Mouse (Mus musculus) CH12.LX (cell line): ENCODE measurements around the gene Pde6b. TPM values are rescaled to one million over a fixed set of nuclear protein-coding genes. Genes with fewer than 3 reads are reported as not detected.

Source experiments
- DNase-seq: peaks from one replicate; pipeline ENCODE4 v3.0.0-alpha.2; 2013; ENCODE audit errors: extremely low read depth
- H3K27ac ChIP-seq: 2 replicates; pipeline ENCODE4 v1.5.1; 2012; ENCODE audit warnings: low read depth, mild to moderate bottlenecking, control low read depth, moderate library complexity; ENCODE audit not compliant: insufficient read depth
- H3K27me3 ChIP-seq: replicated peaks from 2 replicates; pipeline ENCODE3; 2012; ENCODE audit warnings: inconsistent platforms
- H3K36me3 ChIP-seq, 2 experiments: replicated peaks in 1 of 2; 2 replicates each; pipeline versions ENCODE3 to v1.6.1; 2012; ENCODE audit warnings: inconsistent platforms in 1 of 2, low read length in 1 of 2, mild to moderate bottlenecking in 1 of 2, mixed read lengths in 1 of 2, moderate library complexity in 1 of 2; ENCODE audit not compliant: control insufficient read depth in 1 of 2, insufficient read depth in 1 of 2
- H3K4me1 ChIP-seq, 2 experiments: 2 replicates each; pipeline ENCODE4 v1.6.1; 2012; ENCODE audit warnings: inconsistent platforms in 1 of 2, moderate library complexity in 1 of 2; ENCODE audit not compliant: insufficient read depth in 2 of 2, control insufficient read depth in 1 of 2
- H3K4me2 ChIP-seq: 2 replicates; pipeline ENCODE4 v1.6.1; 2012; ENCODE audit warnings: low read depth, mild to moderate bottlenecking, control low read depth; ENCODE audit not compliant: poor library complexity, insufficient read depth, severe bottlenecking
- H3K4me3 ChIP-seq, 3 experiments: fragments of 150-350 bp in 1 of 3; sonication (generic) in 1 of 3; replicated peaks in 1 of 3; 2 replicates each; pipeline versions ENCODE3 to v1.5.1; 2011 to 2012; ENCODE audit warnings: low read depth in 2 of 3, low read length in 2 of 3, mild to moderate bottlenecking in 2 of 3, moderate library complexity in 2 of 3, control low read depth in 1 of 3, improper control_type of control experiment in 1 of 3, inconsistent platforms in 1 of 3, mixed read lengths in 1 of 3; ENCODE audit not compliant: poor library complexity in 1 of 3
- H3K79me2 ChIP-seq: replicated peaks from 2 replicates; pipeline ENCODE4 v1.6.1; 2012; ENCODE audit warnings: mild to moderate bottlenecking, moderate library complexity; ENCODE audit not compliant: control insufficient read depth, poor library complexity, insufficient read depth, severe bottlenecking; ENCODE audit errors: extremely low read depth
- H3K9ac ChIP-seq: 2 replicates; pipeline ENCODE4 v1.6.1; 2012; ENCODE audit warnings: low read depth, mild to moderate bottlenecking, control low read depth, moderate library complexity; ENCODE audit not compliant: insufficient read depth
- H3K9me3 ChIP-seq: replicated peaks from 2 replicates; pipeline ENCODE3; 2012; ENCODE audit warnings: low read length, inconsistent platforms, mixed read lengths
- CTCF ChIP-seq, 2 experiments: IDR thresholded peaks in 1 of 2; conservative IDR thresholded peaks in 1 of 2; 2 replicates each; pipeline ENCODE4 v1.5.1; 2011 to 2012; ENCODE audit warnings: low read depth in 2 of 2, low read length in 2 of 2, improper control_type of control experiment in 1 of 2, inconsistent platforms in 1 of 2, mild to moderate bottlenecking in 1 of 2, moderate library complexity in 1 of 2
- E2F4 ChIP-seq: IDR thresholded peaks from 2 replicates; pipeline ENCODE4 v1.6.1; 2011; ENCODE audit warnings: low read depth, low read length, improper control_type of control experiment; ENCODE audit not compliant: insufficient replicate concordance
- ELF1 ChIP-seq: IDR thresholded peaks from 2 replicates; pipeline ENCODE4 v1.6.1; 2014; ENCODE audit warnings: low read depth, mild to moderate bottlenecking, inconsistent platforms, low read length, improper control_type of control experiment
- EP300 ChIP-seq: IDR thresholded peaks from 2 replicates; pipeline ENCODE4 v1.6.1; 2011; ENCODE audit warnings: low read length, improper control_type of control experiment
- ETS1 ChIP-seq: conservative IDR thresholded peaks from 2 replicates; pipeline ENCODE4 v1.6.1; 2012; ENCODE audit warnings: low read depth, mild to moderate bottlenecking, inconsistent platforms, low read length, improper control_type of control experiment, moderate library complexity
- KAT2A ChIP-seq: IDR thresholded peaks from 2 replicates; pipeline ENCODE4 v1.6.1; 2012; ENCODE audit warnings: low read length, improper control_type of control experiment, inconsistent platforms; ENCODE audit not compliant: insufficient replicate concordance
- SIN3A ChIP-seq: IDR thresholded peaks from 2 replicates; pipeline ENCODE4 v1.6.1; 2012; ENCODE audit warnings: low read length, improper control_type of control experiment, inconsistent platforms
- TBP ChIP-seq: conservative IDR thresholded peaks from 2 replicates; pipeline ENCODE4 v1.6.1; 2011; ENCODE audit warnings: low read depth, low read length, improper control_type of control experiment
- TCF12 ChIP-seq: IDR thresholded peaks from 2 replicates; pipeline ENCODE4 v1.6.1; 2014; ENCODE audit warnings: low read depth, mild to moderate bottlenecking, inconsistent platforms, low read length, improper control_type of control experiment
- UBTF ChIP-seq: IDR thresholded peaks from 2 replicates; pipeline ENCODE4 v1.6.1; 2012; ENCODE audit warnings: low read depth, mild to moderate bottlenecking, inconsistent platforms, low read length, improper control_type of control experiment, moderate library complexity
- dilution Hi-C: fragments of 300-500 bp; cut with MboI; formaldehyde crosslinking; loops from 2 replicates; pipeline ENCODE4 v1.14.3; 2020; ENCODE audit warnings: low sequenced_read_pairs; ENCODE audit not compliant: extremely low pct_unique_long_range_greater_than_20kb, extremely low pct_ligation_motif_present
- in situ Hi-C: fragments of 300-500 bp; cut with MboI; formaldehyde crosslinking; loops from 3 replicates; pipeline ENCODE4 v1.14.3; 2019; ENCODE audit warnings: low sequenced_read_pairs, low pct_ligation_motif_present, low pct_unique_long_range_greater_than_20kb, mixed read lengths
- polyA plus RNA-seq: library from polyadenylated mRNA; unstranded; fragments of >175 nt; gene quantifications from 2 replicates; pipeline ENCODE4 v1.2.1, GENCODE M21; 2012; ENCODE audit warnings: low read depth; ENCODE audit not compliant: insufficient read length
- total RNA-seq, 2 experiments: library from RNA; depleted of rRNA; stranded (reverse); fragments of 300-350 nt in 1 of 2; fragments of >200 nt in 1 of 2; gene quantifications; 2 replicates each; pipeline ENCODE4 v1.2.3; 2012 to 2014

The Pde6b gene
- total and polyA plus RNA-seq, 3 experiments: 0.11 TPM; not detected in 2

GRCm38 (mm10) chr5:108473737-108474136 lies 85.5 kb downstream of the Pde6b start:
- H3K36me3 ChIP-seq: peaks cover 45 to 79% of the 10 kb centered on the region in 2 experiments

GRCm38 (mm10) chr5:108475977-108476376 lies 87.8 kb downstream of the Pde6b start:
- H3K27me3 ChIP-seq: no peaks in the 10 kb centered on the region
- in situ Hi-C loops: no loop called here
- TF ChIP-seq TBP (no peak), TCF12 (no peak), ELF1 (no peak), CTCF (conservative IDR thresholded peaks at IDR 0.05 in 1 of 2, IDR thresholded peaks at IDR 0.05 in 1 of 2; ENCODE audit: low read depth in 2 of 2, low read length in 2 of 2) (no peak), KAT2A (no peak), EP300 (no peak)
- H3K4me2 ChIP-seq: no peak overlapping the region
- no peak for DNase-seq
- H3K4me1 ChIP-seq: no peaks in the 10 kb centered on the region
- H3K79me2 ChIP-seq: no peaks in the 10 kb centered on the region
- H3K9ac ChIP-seq: no peak overlapping the region
- H3K9me3 ChIP-seq: no peaks in the 10 kb centered on the region
- H3K27ac ChIP-seq: no peak overlapping the region
- no peak overlapping the region for H3K4me3 ChIP-seq
- dilution Hi-C loops: no loop called here
- H3K36me3 ChIP-seq: peaks cover 45 to 78% of the 10 kb centered on the region in 2 experiments

More at GRCm38 (mm10) chr5:108473737-108474136, 85.5 kb downstream of the Pde6b start:
- H3K4me2 ChIP-seq: no peak overlapping the region
- dilution Hi-C loops: no loop called here
- TF ChIP-seq E2F4 (no peak), ETS1 (no peak), SIN3A (no peak), UBTF (no peak)
- TF ChIP-seq, all 38 proteins: peak for 0
- peaks cover 9% of the 10 kb centered on the region for H3K79me2 ChIP-seq
- no peak overlapping the region for H3K9ac ChIP-seq
- 0 out of 4 replicates have a peak, but pooled peaks cover 0 to 2% of the 10 kb centered on the region in 2 experiments for H3K4me1 ChIP-seq
- in situ Hi-C loops: no loop called here
- H3K27me3 ChIP-seq: no peaks in the 10 kb centered on the region
- H3K4me3 ChIP-seq: no peak overlapping the region
- no peak for DNase-seq
- H3K9me3 ChIP-seq: no peaks in the 10 kb centered on the region
- no peak overlapping the region for H3K27ac ChIP-seq

Other genes starting within 250 kb of the Pde6b start
- 18.2 and 22.3 TPM in 2 replicates for gene Dr1, start 119.5 kb upstream of the Pde6b start, total RNA-seq (2012; rRNA removed)
- gene Dr1, start 119.5 kb upstream of the Pde6b start, total RNA-seq (2014; rRNA removed): 52.6 and 57.3 TPM in 2 replicates
- gene Dr1, start 119.5 kb upstream of the Pde6b start, polyA plus RNA-seq: 40.3 and 43.1 TPM in 2 replicates
- gene Pigg, start 75.8 kb upstream of the Pde6b start, total RNA-seq (2012; rRNA removed): 8.2 and 9.7 TPM in 2 replicates
- 9.0 and 9.8 TPM in 2 replicates for gene Pigg, start 75.8 kb upstream of the Pde6b start, total RNA-seq (2014; rRNA removed)
- 6.2 and 6.4 TPM in 2 replicates for gene Pigg, start 75.8 kb upstream of the Pde6b start, polyA plus RNA-seq
- not detected in 2 replicates for gene Gm42517, start 20.5 kb upstream of the Pde6b start, total RNA-seq (2012; rRNA removed)
- not detected in 2 replicates for gene Gm42517, start 20.5 kb upstream of the Pde6b start, total RNA-seq (2014; rRNA removed)
- not detected in 2 replicates for gene Gm42517, start 20.5 kb upstream of the Pde6b start, polyA plus RNA-seq
- 567 and 782 TPM in 2 replicates for gene Atp5k, start 46.1 kb downstream of the Pde6b start, total RNA-seq (2012; rRNA removed)
- 199 and 240 TPM in 2 replicates for gene Atp5k, start 46.1 kb downstream of the Pde6b start, total RNA-seq (2014; rRNA removed)
- gene Atp5k, start 46.1 kb downstream of the Pde6b start, polyA plus RNA-seq: 276 and 399 TPM in 2 replicates
- gene Mfsd7a, start 60.5 kb downstream of the Pde6b start, total RNA-seq (2012; rRNA removed): not detected in 2 replicates
- not detected in 2 replicates for gene Mfsd7a, start 60.5 kb downstream of the Pde6b start, total RNA-seq (2014; rRNA removed)
- not detected in 2 replicates for gene Mfsd7a, start 60.5 kb downstream of the Pde6b start, polyA plus RNA-seq
- 5.5 and 8.0 TPM in 2 replicates for gene Pcgf3, start 72.8 kb downstream of the Pde6b start, total RNA-seq (2012; rRNA removed)
- 6.0 and 6.8 TPM in 2 replicates for gene Pcgf3, start 72.8 kb downstream of the Pde6b start, total RNA-seq (2014; rRNA removed)
- gene Pcgf3, start 72.8 kb downstream of the Pde6b start, polyA plus RNA-seq: 18.8 and 21.8 TPM in 2 replicates
- not detected in 2 replicates for gene Cplx1, start 161.6 kb downstream of the Pde6b start, total RNA-seq (2012; rRNA removed)
- not detected in 2 replicates for gene Cplx1, start 161.6 kb downstream of the Pde6b start, total RNA-seq (2014; rRNA removed)
- not detected in 2 replicates for gene Cplx1, start 161.6 kb downstream of the Pde6b start, polyA plus RNA-seq
- gene Gak, start 241.4 kb downstream of the Pde6b start, total RNA-seq (2012; rRNA removed): 61.6 and 67.3 TPM in 2 replicates
- 49.9 and 50.7 TPM in 2 replicates for gene Gak, start 241.4 kb downstream of the Pde6b start, total RNA-seq (2014; rRNA removed)
- 59.0 and 65.2 TPM in 2 replicates for gene Gak, start 241.4 kb downstream of the Pde6b start, polyA plus RNA-seq
- gene Tmem175, start 241.4 kb downstream of the Pde6b start, total RNA-seq (2012; rRNA removed): 15.5 and 20.3 TPM in 2 replicates
- 18.3 and 25.4 TPM in 2 replicates for gene Tmem175, start 241.4 kb downstream of the Pde6b start, total RNA-seq (2014; rRNA removed)
- 20.0 and 21.4 TPM in 2 replicates for gene Tmem175, start 241.4 kb downstream of the Pde6b start, polyA plus RNA-seq